Mouse (Mus musculus): Measurements from ENCODE around the gene Trim14. TPM values are rescaled to one million over a fixed set of nuclear protein-coding genes. Genes with fewer than 3 reads are reported as not detected.
"Not testable (repeated sequence)": the region's sequence is repeated elsewhere in the genome, so short reads cannot be mapped to it uniquely, and the experiment has no call there.

Gene Trim14
- polyA plus RNA-seq (2015; fragmentation: Nextera tagmentation; extraction: Ambion mirVana): 14.8 and 15.2 TPM in 2 replicates

DNA sequence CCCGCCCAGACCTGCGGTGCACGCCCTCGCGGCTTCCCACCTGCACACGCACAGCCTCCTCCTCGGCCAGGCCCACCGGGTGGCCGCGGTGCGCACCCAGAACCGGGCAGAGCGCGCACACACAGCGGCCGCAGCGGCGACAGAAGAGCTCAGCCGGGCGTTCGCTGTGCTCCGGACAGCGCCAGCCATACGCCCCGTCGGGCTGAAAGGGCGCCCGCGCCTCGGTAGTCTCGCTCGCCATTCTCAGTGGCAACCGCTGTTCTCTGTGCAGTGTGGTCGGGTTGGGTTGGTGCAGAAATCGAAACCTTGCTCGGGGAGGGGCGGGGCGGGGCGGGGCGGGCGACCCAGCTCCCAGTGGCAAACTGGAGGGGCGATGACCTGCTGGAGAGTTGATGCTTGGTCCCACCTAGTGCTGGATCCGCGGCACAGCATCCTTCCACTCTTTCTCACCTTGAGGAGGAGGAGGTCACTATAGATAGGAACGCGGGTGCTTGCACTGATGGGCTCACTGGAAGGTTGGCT, at the start of gene Trim14:
Gene Trim14, minus strand, starts transcription at position 302 of the 522 bp plus-strand sequence.
- WGBS: under 1% methylated on average over 46 of the region's 46 CpGs

DNA sequence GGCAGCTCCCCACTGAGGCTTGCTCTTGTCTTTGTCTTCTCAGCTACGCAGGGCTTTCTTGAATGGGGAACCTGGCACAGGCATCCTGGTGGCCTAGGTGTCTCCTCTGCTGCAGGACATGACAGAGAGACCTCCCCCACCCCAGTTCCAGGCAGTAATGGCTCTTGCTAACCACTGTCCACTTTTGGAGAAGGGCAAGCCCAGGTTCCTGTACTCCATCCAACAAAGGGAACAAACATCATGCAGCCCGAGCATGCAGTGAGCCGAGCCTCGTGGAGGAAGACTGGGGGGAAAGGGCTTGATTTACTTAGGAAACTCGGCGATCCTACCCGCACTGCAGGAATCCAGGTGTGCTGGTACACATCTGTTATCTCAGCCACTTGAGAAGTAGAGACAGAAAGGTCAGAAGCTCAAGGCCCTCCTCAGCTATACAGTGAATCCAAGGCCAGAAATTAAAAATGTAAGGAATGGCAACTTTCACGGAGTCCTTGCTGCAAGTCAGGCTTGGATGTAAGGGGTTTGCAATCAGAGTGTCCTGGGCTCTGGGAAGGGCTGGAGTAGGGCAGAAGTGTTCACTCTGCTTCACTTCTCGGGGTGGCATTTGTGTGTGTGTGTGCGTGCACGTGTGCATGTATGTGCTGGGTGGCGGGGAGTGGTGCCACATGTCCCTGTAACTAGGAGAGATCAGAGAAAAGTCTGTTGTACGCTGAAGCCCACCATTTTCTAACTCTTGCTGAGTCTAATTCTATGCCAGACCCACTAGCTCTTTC, 49.3 kb upstream of the Trim14 start:
- no peaks in the 10 kb centered on the region for H3K9me3 ChIP-seq (ENCODE audit: control insufficient read depth, low read length)
- H3K36me3 ChIP-seq (ENCODE audit: control insufficient read depth, insufficient read depth, low read length): no peaks in the 10 kb centered on the region
- peak overlapping the region; percentile 11; the same call in 1 of the 2 replicates for H3K27ac ChIP-seq (ENCODE audit: low read length)
- WGBS: 60% methylated on average over 13 of the region's 13 CpGs
- peaks cover 11% of the 10 kb centered on the region; the same call in 1 of the 2 replicates for H3K4me1 ChIP-seq (ENCODE audit: control insufficient read depth, insufficient read depth, low read length)
- no peak overlapping the region for H3K4me3 ChIP-seq (ENCODE audit: low read length)
- peak overlapping the region; percentile 6; the same call in 1 of the 2 replicates for H3K9ac ChIP-seq (ENCODE audit: low read depth, low read length)
- peak; percentile 21; the same call in 1 of the 2 replicates for ATAC-seq
- H3K27me3 ChIP-seq (replicated peaks; ENCODE audit: control insufficient read depth, insufficient read depth, low read length): no peaks in the 10 kb centered on the region
- H3K4me2 ChIP-seq (ENCODE audit: low read depth, low read length): no peak overlapping the region

More for the DNA sequence above, at the start of gene Trim14:
- peak within 1 kb of the TSS; percentile 80 for H3K9ac ChIP-seq (ENCODE audit: low read depth, low read length)
- H3K27ac ChIP-seq (ENCODE audit: low read length): peak within 1 kb of the TSS; percentile 90
- peaks cover 9% of the 10 kb centered on the region; the same call in 1 of the 2 replicates for H3K27me3 ChIP-seq (replicated peaks; ENCODE audit: control insufficient read depth, insufficient read depth, low read length)
- peak within 1 kb of the TSS; percentile 70 for H3K4me3 ChIP-seq (ENCODE audit: low read length)
- ATAC-seq: peak; percentile 81
- H3K4me1 ChIP-seq (ENCODE audit: control insufficient read depth, insufficient read depth, low read length): 0 out of 2 replicates have a peak, but pooled peaks cover 4% of the 10 kb centered on the region
- no peaks in the 10 kb centered on the region for H3K9me3 ChIP-seq (ENCODE audit: control insufficient read depth, low read length)
- H3K4me2 ChIP-seq (ENCODE audit: low read depth, low read length): peak within 1 kb of the TSS; percentile 83
- no peaks in the 10 kb centered on the region for H3K36me3 ChIP-seq (ENCODE audit: control insufficient read depth, insufficient read depth, low read length)

DNA sequence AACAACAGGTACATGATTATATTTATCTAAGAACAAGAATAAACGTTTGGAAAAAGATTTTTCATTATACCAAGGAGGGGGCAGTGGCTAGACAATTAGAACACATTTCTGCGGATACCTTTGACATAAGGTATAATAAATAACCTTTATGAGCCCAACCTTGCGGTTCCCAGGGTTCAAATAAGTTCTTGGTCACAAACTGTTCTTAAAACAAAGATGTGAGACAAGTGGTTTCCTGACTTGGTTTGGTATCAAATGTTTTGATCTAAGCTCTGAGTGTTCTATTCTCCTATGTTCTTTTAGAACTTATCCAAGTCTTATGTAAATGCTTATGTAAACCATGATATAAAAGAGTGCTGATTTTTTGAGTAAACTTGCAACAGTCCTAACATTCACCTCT, 48.6 kb upstream of the Trim14 start:
- H3K9me3 ChIP-seq (ENCODE audit: control insufficient read depth, low read length); ATAC-seq; H3K9ac ChIP-seq (ENCODE audit: low read depth, low read length); H3K4me2 ChIP-seq (ENCODE audit: low read depth, low read length); H3K27ac ChIP-seq (ENCODE audit: low read length); H3K27me3 ChIP-seq (replicated peaks; ENCODE audit: control insufficient read depth, insufficient read depth, low read length); H3K4me3 ChIP-seq (ENCODE audit: low read length); H3K36me3 ChIP-seq (ENCODE audit: control insufficient read depth, insufficient read depth, low read length): not testable (repeated sequence)
- WGBS: 41% methylated on average over 3 of the region's 3 CpGs
- peaks cover 11% of the 10 kb centered on the region; the same call in 1 of the 2 replicates for H3K4me1 ChIP-seq (ENCODE audit: control insufficient read depth, insufficient read depth, low read length)

DNA sequence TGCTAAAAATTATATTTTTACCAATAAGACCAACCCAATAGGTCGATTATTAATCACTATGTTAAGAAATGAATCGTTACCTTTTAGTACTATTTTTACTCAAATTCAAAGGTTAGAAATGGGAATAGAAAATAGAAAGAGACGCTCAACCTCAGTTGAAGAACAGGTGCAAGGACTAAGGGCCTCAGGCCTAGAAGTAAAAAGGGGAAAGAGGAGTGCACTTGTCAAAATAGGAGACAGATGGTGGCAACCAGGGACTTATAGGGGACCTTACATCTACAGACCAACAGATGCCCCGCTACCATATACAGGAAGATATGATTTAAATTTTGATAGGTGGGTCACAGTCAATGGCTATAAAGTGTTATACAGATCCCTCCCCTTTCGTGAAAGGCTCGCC, 48.1 kb upstream of the Trim14 start:
- ATAC-seq; H3K4me2 ChIP-seq (ENCODE audit: low read depth, low read length); H3K27ac ChIP-seq (ENCODE audit: low read length); H3K9me3 ChIP-seq (ENCODE audit: control insufficient read depth, low read length); H3K9ac ChIP-seq (ENCODE audit: low read depth, low read length); H3K27me3 ChIP-seq (replicated peaks; ENCODE audit: control insufficient read depth, insufficient read depth, low read length); H3K4me3 ChIP-seq (ENCODE audit: low read length); H3K36me3 ChIP-seq (ENCODE audit: control insufficient read depth, insufficient read depth, low read length): not testable (repeated sequence)
- peaks cover 11% of the 10 kb centered on the region; the same call in 1 of the 2 replicates for H3K4me1 ChIP-seq (ENCODE audit: control insufficient read depth, insufficient read depth, low read length)
- 75% methylated on average over 2 of the region's 6 CpGs for WGBS

DNA sequence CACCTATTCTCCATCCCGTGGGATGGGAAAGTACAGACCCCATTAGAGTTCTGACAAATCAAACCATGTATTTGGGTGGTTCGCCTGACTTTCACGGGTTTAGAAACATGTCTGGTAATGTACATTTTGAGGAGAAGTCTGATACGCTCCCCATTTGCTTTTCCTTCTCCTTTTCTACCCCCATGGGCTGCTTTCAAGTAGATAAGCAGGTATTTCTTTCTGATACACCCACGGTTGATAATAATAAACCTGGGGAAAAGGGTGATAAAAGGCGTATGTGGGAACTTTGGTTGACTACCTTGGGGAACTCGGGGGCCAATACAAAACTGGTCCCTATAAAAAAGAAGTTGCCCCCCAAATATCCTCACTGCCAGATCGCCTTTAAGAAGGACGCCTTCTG, 46.1 kb upstream of the Trim14 start:
- not testable (repeated sequence) for H3K9me3 ChIP-seq (ENCODE audit: control insufficient read depth, low read length); H3K9ac ChIP-seq (ENCODE audit: low read depth, low read length); H3K4me3 ChIP-seq (ENCODE audit: low read length); H3K36me3 ChIP-seq (ENCODE audit: control insufficient read depth, insufficient read depth, low read length); ATAC-seq; H3K4me2 ChIP-seq (ENCODE audit: low read depth, low read length); H3K27me3 ChIP-seq (replicated peaks; ENCODE audit: control insufficient read depth, insufficient read depth, low read length); H3K27ac ChIP-seq (ENCODE audit: low read length)
- H3K4me1 ChIP-seq (ENCODE audit: control insufficient read depth, insufficient read depth, low read length): peaks cover 11% of the 10 kb centered on the region; the same call in 1 of the 2 replicates
- 91% methylated on average over 9 of the region's 9 CpGs for WGBS

DNA sequence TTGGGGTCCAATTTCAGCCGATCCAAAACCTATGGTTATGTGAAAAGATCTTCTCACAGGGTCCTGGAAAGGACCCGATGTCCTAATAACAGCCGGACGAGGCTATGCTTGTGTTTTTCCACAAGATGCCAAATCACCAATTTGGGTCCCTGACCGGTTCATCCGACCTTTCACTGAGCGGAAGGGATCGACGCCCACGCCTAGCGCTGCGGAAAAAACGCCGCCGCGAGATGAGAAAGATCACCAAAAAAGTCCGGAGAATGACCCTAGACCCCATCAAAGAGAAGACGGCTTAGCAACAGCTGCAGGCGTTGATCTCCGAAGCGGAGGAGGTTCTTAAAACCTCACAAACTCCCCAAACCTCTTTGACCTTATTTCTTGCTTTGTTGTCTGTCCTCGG, 45.6 kb upstream of the Trim14 start:
- not testable (repeated sequence) for H3K4me3 ChIP-seq (ENCODE audit: low read length); H3K9me3 ChIP-seq (ENCODE audit: control insufficient read depth, low read length); H3K27ac ChIP-seq (ENCODE audit: low read length); H3K36me3 ChIP-seq (ENCODE audit: control insufficient read depth, insufficient read depth, low read length); H3K4me2 ChIP-seq (ENCODE audit: low read depth, low read length); H3K9ac ChIP-seq (ENCODE audit: low read depth, low read length); H3K4me1 ChIP-seq (ENCODE audit: control insufficient read depth, insufficient read depth, low read length); H3K27me3 ChIP-seq (replicated peaks; ENCODE audit: control insufficient read depth, insufficient read depth, low read length); ATAC-seq
- WGBS: 96% methylated on average over 22 of the region's 22 CpGs

DNA sequence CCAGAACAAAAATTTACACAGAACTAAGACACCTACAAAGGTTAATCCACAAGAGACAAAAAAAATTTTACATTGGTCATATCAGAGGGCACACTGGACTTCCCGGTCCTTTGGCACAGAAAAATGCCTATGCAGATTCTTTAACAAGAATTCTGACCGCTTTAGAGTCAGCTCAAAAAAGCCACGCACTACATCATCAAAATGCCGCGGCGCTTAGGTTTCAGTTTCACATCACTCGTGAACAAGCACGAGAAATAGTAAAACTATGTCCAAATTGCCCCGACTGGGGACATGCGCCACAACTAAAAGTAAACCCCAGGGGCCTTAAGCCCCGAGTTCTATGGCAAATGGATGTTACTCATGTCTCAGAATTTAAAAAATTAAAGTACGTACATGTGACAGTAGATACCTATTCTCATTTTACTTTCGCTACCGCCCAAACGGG, 44.9 kb upstream of the Trim14 start:
- H3K4me1 ChIP-seq (ENCODE audit: control insufficient read depth, insufficient read depth, low read length); H3K4me2 ChIP-seq (ENCODE audit: low read depth, low read length); H3K27ac ChIP-seq (ENCODE audit: low read length); H3K9ac ChIP-seq (ENCODE audit: low read depth, low read length); H3K9me3 ChIP-seq (ENCODE audit: control insufficient read depth, low read length); H3K36me3 ChIP-seq (ENCODE audit: control insufficient read depth, insufficient read depth, low read length); H3K4me3 ChIP-seq (ENCODE audit: low read length); ATAC-seq; H3K27me3 ChIP-seq (replicated peaks; ENCODE audit: control insufficient read depth, insufficient read depth, low read length): not testable (repeated sequence)
- WGBS: 91% methylated on average over 15 of the region's 15 CpGs

DNA sequence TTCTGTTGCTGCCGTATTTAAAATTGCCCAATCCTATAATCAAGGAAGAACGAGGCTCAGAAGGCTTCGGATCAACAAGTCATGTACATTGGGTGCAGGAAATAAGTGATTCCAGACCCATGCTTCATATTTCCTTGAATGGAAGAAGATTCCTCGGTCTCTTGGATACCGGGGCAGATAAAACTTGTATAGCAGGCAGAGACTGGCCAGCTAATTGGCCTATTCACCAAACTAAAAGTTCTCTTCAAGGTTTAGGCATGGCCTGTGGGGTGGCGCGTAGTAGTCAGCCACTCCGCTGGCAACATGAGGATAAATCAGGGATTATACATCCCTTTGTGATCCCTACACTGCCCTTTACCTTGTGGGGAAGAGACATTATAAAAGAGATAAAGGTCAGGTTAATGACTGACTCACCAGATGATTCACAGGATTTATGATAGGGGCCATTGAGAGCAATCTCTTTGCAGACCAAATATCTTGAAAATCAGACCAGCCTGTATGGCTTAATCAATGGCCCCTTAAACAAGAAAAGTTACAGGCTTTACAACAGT, 42.9 kb upstream of the Trim14 start:
- 68% methylated on average over 8 of the region's 8 CpGs for WGBS
- peak overlapping the region; percentile 29 for H3K27ac ChIP-seq (ENCODE audit: low read length)
- not testable (repeated sequence) for H3K9ac ChIP-seq (ENCODE audit: low read depth, low read length); H3K4me3 ChIP-seq (ENCODE audit: low read length); H3K36me3 ChIP-seq (ENCODE audit: control insufficient read depth, insufficient read depth, low read length); H3K4me2 ChIP-seq (ENCODE audit: low read depth, low read length); H3K9me3 ChIP-seq (ENCODE audit: control insufficient read depth, low read length); H3K27me3 ChIP-seq (replicated peaks; ENCODE audit: control insufficient read depth, insufficient read depth, low read length)
- ATAC-seq: peak; percentile 86
- peaks cover 11% of the 10 kb centered on the region for H3K4me1 ChIP-seq (ENCODE audit: control insufficient read depth, insufficient read depth, low read length)

DNA sequence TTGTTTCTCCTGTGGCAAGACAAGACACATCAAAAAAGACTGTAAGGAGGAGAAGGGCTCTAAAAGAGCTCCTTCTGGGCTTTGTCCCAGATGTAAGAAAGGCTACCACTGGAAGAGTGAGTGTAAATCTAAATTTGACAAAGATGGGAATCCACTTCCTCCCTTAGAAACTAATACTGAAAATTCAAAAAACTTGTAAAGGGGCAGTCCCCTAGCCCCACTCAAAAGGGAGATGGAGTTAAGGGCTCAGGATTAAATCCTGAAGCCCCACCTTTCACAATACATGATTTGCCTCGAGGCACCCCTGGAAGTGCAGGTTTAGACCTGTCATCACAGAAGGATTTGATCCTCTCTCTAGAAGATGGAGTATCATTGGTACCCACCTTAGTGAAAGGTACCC, 42.3 kb upstream of the Trim14 start:
- Histone ChIP-seq H3K4me2 (ENCODE audit: low read depth, low read length) (no peak overlapping the region), H3K4me1 (ENCODE audit: control insufficient read depth, insufficient read depth, low read length) (peaks cover 17% of the 10 kb centered on the region), H3K27me3 (replicated peaks; ENCODE audit: control insufficient read depth, insufficient read depth, low read length) (no peaks in the 10 kb centered on the region), H3K36me3 (ENCODE audit: control insufficient read depth, insufficient read depth, low read length) (no peaks in the 10 kb centered on the region; the same call in 1 of the 2 replicates), H3K4me3 (ENCODE audit: low read length) (no peak overlapping the region), H3K9ac (ENCODE audit: low read depth, low read length) (no peak overlapping the region), H3K27ac (ENCODE audit: low read length) (peak overlapping the region; percentile 29; the same call in 1 of the 2 replicates), H3K9me3 (ENCODE audit: control insufficient read depth, low read length) (no peaks in the 10 kb centered on the region; the same call in 1 of the 2 replicates)
- 66% methylated on average over 1 of the region's 1 CpGs for WGBS
- ATAC-seq: no peak
